Mouse (Mus musculus) lung, postnatal 14 days (tissue): Measurements from ENCODE around the gene Ptges2.
"Not testable (repeated sequence)": the region's sequence is repeated elsewhere in the genome, so short reads cannot be mapped to it uniquely, and the experiment has no call there.

Experiments used
- DNase-seq: peaks from one replicate; pipeline ENCODE4 v3.0.0; 2021

Gene Ptges2

GRCm38 (mm10) chr2:32395484-32395945 is at the start of gene Ptges2:
Gene Ptges2 (plus strand): TSS chr2:32395896.
- DNase-seq = peak; percentile 94

GRCm38 (mm10) chr2:32347019-32347418 is 48.7 kb upstream of the Ptges2 start:
- no peak for DNase-seq

GRCm38 (mm10) chr2:32348311-32348710 is 47.4 kb upstream of the Ptges2 start:
- DNase-seq = no peak

GRCm38 (mm10) chr2:32349625-32350255 is 46.0 kb upstream of the Ptges2 start:
- no peak for DNase-seq

- no peak for DNase-seq
Observed at GRCm38 (mm10) chr2:32350471-32351051, 45.1 kb upstream of the Ptges2 start.

GRCm38 (mm10) chr2:32351471-32351961 is 44.2 kb upstream of the Ptges2 start:
- no peak for DNase-seq

- DNase-seq = no peak
Observed at GRCm38 (mm10) chr2:32352151-32353006, 43.3 kb upstream of the Ptges2 start, which contains the start of gene Ciz1. Gene Ciz1 (plus strand): TSS chr2:32352327.

GRCm38 (mm10) chr2:32353007-32353542 is 42.6 kb upstream of the Ptges2 start, which contains the start of gene Dnm1:
Gene Dnm1 (minus strand): TSS chr2:32353338.
- DNase-seq = peak; percentile 92

- no peak for DNase-seq
Observed at GRCm38 (mm10) chr2:32353836-32354235, 41.9 kb upstream of the Ptges2 start.

GRCm38 (mm10) chr2:32354336-32354895 is 41.3 kb upstream of the Ptges2 start:
- no peak for DNase-seq

- no peak for DNase-seq
Observed at GRCm38 (mm10) chr2:32356216-32356615, 39.5 kb upstream of the Ptges2 start.

GRCm38 (mm10) chr2:32357710-32358109 is 38.0 kb upstream of the Ptges2 start:
- no peak for DNase-seq

- DNase-seq = no peak
Observed at GRCm38 (mm10) chr2:32358381-32358780, 37.3 kb upstream of the Ptges2 start.

- peak; percentile 73 for DNase-seq
Observed at GRCm38 (mm10) chr2:32360741-32361140, 35.0 kb upstream of the Ptges2 start.

GRCm38 (mm10) chr2:32361437-32361836 is 34.3 kb upstream of the Ptges2 start:
- peak; percentile 77 for DNase-seq

- not testable (repeated sequence) for DNase-seq
Observed at GRCm38 (mm10) chr2:32362274-32362673, 33.4 kb upstream of the Ptges2 start.

- DNase-seq = peak; percentile 94
Observed at GRCm38 (mm10) chr2:32362817-32363340, 32.8 kb upstream of the Ptges2 start.

GRCm38 (mm10) chr2:32363376-32364106 is 32.2 kb upstream of the Ptges2 start:
- peak; percentile 41 for DNase-seq

GRCm38 (mm10) chr2:32364121-32364520 is 31.6 kb upstream of the Ptges2 start:
- DNase-seq = no peak

- no peak for DNase-seq
Observed at GRCm38 (mm10) chr2:32367315-32367714, 28.4 kb upstream of the Ptges2 start.

- no peak for DNase-seq
Observed at GRCm38 (mm10) chr2:32374191-32374590, 21.5 kb upstream of the Ptges2 start.
